Mouse (Mus musculus) spleen, postnatal 4 days (tissue): Measurements from ENCODE around the gene Stambpl1.

Source experiments
- DNase-seq, 2 experiments: peaks; one replicate each; pipeline ENCODE4 v3.0.0; 2022; ENCODE audit warnings: low spot score in 2 of 2

Gene Stambpl1

GRCm38 (mm10) chr19:34278078-34278477 lies 86.0 kb downstream of the Stambpl1 start:
- no peak for DNase-seq

DNA sequence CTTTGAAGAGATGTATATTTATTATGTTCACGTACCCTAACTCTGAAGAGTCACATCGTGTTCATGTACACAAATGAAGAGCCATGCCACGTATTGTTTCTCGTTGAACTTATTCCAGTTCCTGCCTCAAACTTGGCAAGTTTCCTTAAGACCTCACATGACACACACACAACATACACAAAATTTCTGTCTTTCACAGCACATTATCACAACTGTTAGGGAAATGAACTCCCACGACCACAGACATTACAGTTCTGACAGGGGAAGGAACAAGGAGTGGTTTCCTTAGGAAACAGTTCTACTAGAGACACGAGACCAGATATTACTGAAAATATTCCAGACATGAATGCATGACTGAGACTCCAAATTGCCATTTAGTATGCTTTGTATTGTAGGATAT lies 91.6 kb downstream of the Stambpl1 start:
- no peak for DNase-seq

- DNase-seq = no peak
Observed at GRCm38 (mm10) chr19:34284383-34284782, 92.4 kb downstream of the Stambpl1 start.

DNA sequence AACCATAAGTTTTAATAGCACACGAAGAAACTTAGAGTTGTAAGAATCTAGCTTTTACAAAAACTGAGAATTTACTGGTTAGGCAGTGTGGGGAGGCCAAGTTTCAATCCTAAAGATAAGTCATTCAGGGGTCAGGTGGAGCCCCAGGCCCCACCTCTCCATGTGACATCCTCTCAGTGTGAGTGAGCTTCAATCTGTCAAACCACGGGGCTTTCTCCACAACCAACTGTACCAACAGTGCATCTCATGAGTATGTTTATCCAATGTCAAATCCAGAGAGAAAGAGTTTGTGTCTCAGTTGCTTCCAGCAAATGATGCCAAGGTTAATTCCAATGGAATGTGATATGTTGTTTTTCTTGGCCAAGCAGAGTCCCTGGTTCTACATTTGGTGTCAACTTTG lies 92.8 kb downstream of the Stambpl1 start:
- DNase-seq = no peak

- no peak for DNase-seq
Observed at GRCm38 (mm10) chr19:34287221-34287620, 95.2 kb downstream of the Stambpl1 start.

DNA sequence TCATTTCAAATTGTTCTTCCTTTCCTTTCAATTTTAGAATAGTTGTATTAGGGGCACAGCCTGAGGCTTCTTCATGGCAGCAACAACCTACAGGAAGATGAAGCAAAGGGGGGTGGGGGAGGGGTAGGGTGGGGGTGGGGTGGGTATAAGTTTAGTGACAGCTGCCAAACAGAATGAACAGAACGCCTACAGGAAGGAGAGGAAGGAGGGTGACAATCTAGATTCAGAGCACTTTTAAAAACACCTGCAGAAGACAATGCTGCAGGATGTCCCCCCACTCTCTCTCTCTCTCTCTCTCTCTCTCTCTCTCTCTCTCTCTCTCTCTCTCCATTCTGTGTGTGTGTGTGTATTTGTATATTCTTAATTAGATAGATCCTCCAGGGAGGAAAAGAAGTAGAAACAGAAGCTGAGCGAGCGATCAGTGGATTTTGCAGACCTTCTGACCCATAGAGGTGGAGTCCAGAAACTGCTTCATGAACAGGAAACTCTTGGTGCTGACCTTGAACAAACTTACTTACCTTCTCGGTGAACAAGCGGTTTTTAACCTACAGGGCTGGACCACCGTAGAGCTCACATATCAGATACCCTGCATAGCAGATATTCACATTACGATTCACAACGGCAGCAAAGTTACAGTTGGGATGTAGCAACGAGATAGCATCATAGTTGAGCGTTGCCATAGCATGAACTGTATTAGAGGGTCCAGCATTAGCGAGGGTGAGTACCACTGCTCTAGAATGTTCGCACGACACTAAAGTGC lies 95.8 kb downstream of the Stambpl1 start:
- DNase-seq = no peak

DNA sequence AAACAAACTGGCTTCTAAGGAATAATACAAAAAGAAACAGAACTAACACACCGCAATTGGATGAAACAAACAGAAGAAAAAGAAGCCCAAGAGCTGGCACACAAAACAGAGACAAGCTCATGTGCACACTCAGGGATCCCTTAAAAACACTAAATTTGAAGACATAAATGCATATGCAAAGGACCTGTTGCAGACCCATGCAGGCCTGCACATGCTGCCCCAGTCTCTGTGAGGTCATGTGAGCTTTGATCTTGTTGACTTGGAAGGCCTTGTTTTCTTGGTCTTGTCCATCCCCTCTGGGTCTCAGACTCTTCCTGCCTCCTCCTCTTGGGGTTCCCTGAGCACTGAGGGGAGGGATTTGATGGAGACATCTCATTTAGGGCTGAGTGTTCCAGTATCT lies 96.7 kb downstream of the Stambpl1 start:
- no peak for DNase-seq
